Mouse (Mus musculus): Measurements from ENCODE around the gene Fads2. TPM values are rescaled to one million over a fixed set of nuclear protein-coding genes. Genes with fewer than 3 reads are reported as not detected.

Fads2 gene
- total and polyA plus RNA-seq, 2 experiments: 284 to 618 TPM

GRCm38 (mm10) chr19:10038910-10039309 is 62.6 kb downstream of the Fads2 start:
- Histone ChIP-seq H3K27ac (replicated peaks; ENCODE audit: insufficient read depth, low read depth, low read length) (0 out of 2 replicates have a peak overlapping the region, but pooled peaks have one; percentile 25), H3K4me1 (ENCODE audit: control insufficient read depth, insufficient read depth, low read length) (peaks cover 7% of the 10 kb centered on the region), H3K79me2 (ENCODE audit: control insufficient read depth, insufficient read depth, low read length) (no peaks in the 10 kb centered on the region), H3K4me3 (ENCODE audit: insufficient read depth, low read depth, low read length) (no peak overlapping the region), H3K9ac (ENCODE audit: low read depth, low read length) (no peak overlapping the region), H3K27me3 (ENCODE audit: control insufficient read depth, insufficient read depth, low read length) (no peaks in the 10 kb centered on the region), H3K36me3 (ENCODE audit: control insufficient read depth, insufficient read depth, low read length) (no peaks in the 10 kb centered on the region)
- 7% methylated on average over 3 of the region's 3 CpGs for WGBS
- peak; percentile 55 for DNase-seq (ENCODE audit: extremely low read depth, low read depth, low spot score)
- TF ChIP-seq CTCF (IDR thresholded peaks at IDR 0.05; ENCODE audit: low read depth, low read length) (no peak), POLR2A (IDR thresholded peaks at IDR 0.05; ENCODE audit: extremely low read depth, insufficient read depth, low read length) (no peak)

GRCm38 (mm10) chr19:10038364-10038763 is 63.2 kb downstream of the Fads2 start:
- 44% methylated on average over 3 of the region's 3 CpGs for WGBS
- Histone ChIP-seq H3K4me3 (ENCODE audit: insufficient read depth, low read depth, low read length) (no peak overlapping the region), H3K36me3 (ENCODE audit: control insufficient read depth, insufficient read depth, low read length) (no peaks in the 10 kb centered on the region), H3K9ac (ENCODE audit: low read depth, low read length) (no peak overlapping the region), H3K27ac (replicated peaks; ENCODE audit: insufficient read depth, low read depth, low read length) (no peak overlapping the region), H3K4me1 (ENCODE audit: control insufficient read depth, insufficient read depth, low read length) (peaks cover 7% of the 10 kb centered on the region), H3K27me3 (ENCODE audit: control insufficient read depth, insufficient read depth, low read length) (no peaks in the 10 kb centered on the region), H3K79me2 (ENCODE audit: control insufficient read depth, insufficient read depth, low read length) (no peaks in the 10 kb centered on the region)
- TF ChIP-seq CTCF (IDR thresholded peaks at IDR 0.05; ENCODE audit: low read depth, low read length): no peak
- TF ChIP-seq POLR2A (IDR thresholded peaks at IDR 0.05; ENCODE audit: extremely low read depth, insufficient read depth, low read length): no peak
- peak; percentile 50 for DNase-seq (ENCODE audit: extremely low read depth, low read depth, low spot score)

- Histone ChIP-seq H3K79me2 (ENCODE audit: control insufficient read depth, insufficient read depth, low read length) (no peaks in the 10 kb centered on the region), H3K27ac (replicated peaks; ENCODE audit: insufficient read depth, low read depth, low read length) (no peak overlapping the region), H3K9ac (ENCODE audit: low read depth, low read length) (no peak overlapping the region), H3K27me3 (ENCODE audit: control insufficient read depth, insufficient read depth, low read length) (no peaks in the 10 kb centered on the region), H3K4me1 (ENCODE audit: control insufficient read depth, insufficient read depth, low read length) (peaks cover 7% of the 10 kb centered on the region), H3K4me3 (ENCODE audit: insufficient read depth, low read depth, low read length) (no peak overlapping the region), H3K36me3 (ENCODE audit: control insufficient read depth, insufficient read depth, low read length) (no peaks in the 10 kb centered on the region)
- TF ChIP-seq POLR2A (IDR thresholded peaks at IDR 0.05; ENCODE audit: extremely low read depth, insufficient read depth, low read length) (no peak), CTCF (IDR thresholded peaks at IDR 0.05; ENCODE audit: low read depth, low read length) (no peak)
- DNase-seq (ENCODE audit: extremely low read depth, low read depth, low spot score): no peak
- WGBS: 56% methylated on average over 2 of the region's 2 CpGs
Observed at GRCm38 (mm10) chr19:10037534-10037933, 64.0 kb downstream of the Fads2 start.

- Histone ChIP-seq H3K27me3 (ENCODE audit: control insufficient read depth, insufficient read depth, low read length) (no peaks in the 10 kb centered on the region), H3K27ac (replicated peaks; ENCODE audit: insufficient read depth, low read depth, low read length) (no peak overlapping the region), H3K79me2 (ENCODE audit: control insufficient read depth, insufficient read depth, low read length) (no peaks in the 10 kb centered on the region), H3K9ac (ENCODE audit: low read depth, low read length) (no peak overlapping the region), H3K4me3 (ENCODE audit: insufficient read depth, low read depth, low read length) (no peak overlapping the region), H3K36me3 (ENCODE audit: control insufficient read depth, insufficient read depth, low read length) (no peaks in the 10 kb centered on the region), H3K4me1 (ENCODE audit: control insufficient read depth, insufficient read depth, low read length) (peaks cover 7% of the 10 kb centered on the region)
- DNase-seq (ENCODE audit: extremely low read depth, low read depth, low spot score): no peak
- TF ChIP-seq CTCF (IDR thresholded peaks at IDR 0.05; ENCODE audit: low read depth, low read length) (peak; percentile 91), POLR2A (IDR thresholded peaks at IDR 0.05; ENCODE audit: extremely low read depth, insufficient read depth, low read length) (no peak)
- 76% methylated on average over 8 of the region's 8 CpGs for WGBS
Observed at GRCm38 (mm10) chr19:10034785-10035447, 66.6 kb downstream of the Fads2 start.

GRCm38 (mm10) chr19:10034356-10034755 is 67.2 kb downstream of the Fads2 start:
- H3K79me2 ChIP-seq (ENCODE audit: control insufficient read depth, insufficient read depth, low read length): no peaks in the 10 kb centered on the region
- no peak overlapping the region for H3K4me3 ChIP-seq (ENCODE audit: insufficient read depth, low read depth, low read length)
- no peaks in the 10 kb centered on the region for H3K36me3 ChIP-seq (ENCODE audit: control insufficient read depth, insufficient read depth, low read length)
- TF ChIP-seq CTCF (IDR thresholded peaks at IDR 0.05; ENCODE audit: low read depth, low read length) (no peak), POLR2A (IDR thresholded peaks at IDR 0.05; ENCODE audit: extremely low read depth, insufficient read depth, low read length) (no peak)
- 63% methylated on average over 5 of the region's 5 CpGs for WGBS
- H3K27me3 ChIP-seq (ENCODE audit: control insufficient read depth, insufficient read depth, low read length): no peaks in the 10 kb centered on the region
- peaks cover 7% of the 10 kb centered on the region for H3K4me1 ChIP-seq (ENCODE audit: control insufficient read depth, insufficient read depth, low read length)
- H3K27ac ChIP-seq (replicated peaks; ENCODE audit: insufficient read depth, low read depth, low read length): no peak overlapping the region
- no peak for DNase-seq (ENCODE audit: extremely low read depth, low read depth, low spot score)
- H3K9ac ChIP-seq (ENCODE audit: low read depth, low read length): no peak overlapping the region

- no peaks in the 10 kb centered on the region for H3K36me3 ChIP-seq (ENCODE audit: control insufficient read depth, insufficient read depth, low read length)
- no peaks in the 10 kb centered on the region for H3K27me3 ChIP-seq (ENCODE audit: control insufficient read depth, insufficient read depth, low read length)
- H3K9ac ChIP-seq (ENCODE audit: low read depth, low read length): no peak overlapping the region
- H3K79me2 ChIP-seq (ENCODE audit: control insufficient read depth, insufficient read depth, low read length): no peaks in the 10 kb centered on the region
- peak; percentile 53 for DNase-seq (ENCODE audit: extremely low read depth, low read depth, low spot score)
- H3K4me1 ChIP-seq (ENCODE audit: control insufficient read depth, insufficient read depth, low read length): peaks cover under 1% of the 10 kb centered on the region
- H3K4me3 ChIP-seq (ENCODE audit: insufficient read depth, low read depth, low read length): no peak overlapping the region
- WGBS: 51% methylated on average over 8 of the region's 8 CpGs
- H3K27ac ChIP-seq (replicated peaks; ENCODE audit: insufficient read depth, low read depth, low read length): no peak overlapping the region
- TF ChIP-seq POLR2A (IDR thresholded peaks at IDR 0.05; ENCODE audit: extremely low read depth, insufficient read depth, low read length) (no peak), CTCF (IDR thresholded peaks at IDR 0.05; ENCODE audit: low read depth, low read length) (peak; percentile 87)
Observed at GRCm38 (mm10) chr19:10033211-10033973, 68.2 kb downstream of the Fads2 start.
